Mouse (Mus musculus): Measurements from ENCODE around the gene Alkbh2. TPM values are rescaled to one million over a fixed set of nuclear protein-coding genes. Genes with fewer than 3 reads are reported as not detected.
A peak's percentile ranks its signal among the peaks of the same experiment; 100 is the strongest.

Gene Alkbh2
- polyA plus RNA-seq, 1 experiment from 2014 or later = 2.5 TPM

- Histone ChIP-seq H3K27ac (ENCODE audit: low read length) (no peak overlapping the region), H3K9ac (ENCODE audit: low read depth, low read length) (no peak overlapping the region), H3K4me1 (ENCODE audit: control insufficient read depth, low read depth, low read length) (peaks cover 4% of the 10 kb centered on the region), H3K9me3 (replicated peaks; ENCODE audit: control insufficient read depth, low read length) (no peaks in the 10 kb centered on the region), H3K4me3 (ENCODE audit: low read depth, low read length) (no peak overlapping the region), H3K4me2 (ENCODE audit: low read depth, low read length) (no peak overlapping the region), H3K36me3 (ENCODE audit: control insufficient read depth, insufficient read depth) (no peaks in the 10 kb centered on the region), H3K27me3 (ENCODE audit: control insufficient read depth, insufficient read depth, low read depth, low read length) (no peaks in the 10 kb centered on the region)
- ATAC-seq (ENCODE audit: low read depth) = no peak
- 66% methylated on average over 14 of the region's 14 CpGs for WGBS (ENCODE audit: insufficient replicate concordance)
Measured at GRCm38 (mm10) chr5:114147043-114147972, 19.3 kb upstream of the Alkbh2 start.

GRCm38 (mm10) chr5:114146028-114146888 is 18.2 kb upstream of the Alkbh2 start, which contains the start of gene Acacb:
TSS of gene Acacb (plus strand) at chr5:114146535.
- Histone ChIP-seq H3K36me3 (ENCODE audit: control insufficient read depth, insufficient read depth) (no peaks in the 10 kb centered on the region), H3K27me3 (ENCODE audit: control insufficient read depth, insufficient read depth, low read depth, low read length) (no peaks in the 10 kb centered on the region), H3K4me3 (ENCODE audit: low read depth, low read length) (no peak within 1 kb of the TSS), H3K4me1 (ENCODE audit: control insufficient read depth, low read depth, low read length) (peaks cover 4% of the 10 kb centered on the region), H3K9ac (ENCODE audit: low read depth, low read length) (no peak within 1 kb of the TSS), H3K9me3 (replicated peaks; ENCODE audit: control insufficient read depth, low read length) (no peaks in the 10 kb centered on the region), H3K4me2 (ENCODE audit: low read depth, low read length) (peak within 1 kb of the TSS; percentile 22; the same call in 1 of the 2 replicates), H3K27ac (ENCODE audit: low read length) (peak within 1 kb of the TSS; percentile 9)
- ATAC-seq (ENCODE audit: low read depth) = peak; percentile 87
- 33% methylated on average over 19 of the region's 19 CpGs for WGBS (ENCODE audit: insufficient replicate concordance)

- H3K27ac ChIP-seq (ENCODE audit: low read length) = peak overlapping the region; percentile 45; the same call in 1 of the 2 replicates
- WGBS (ENCODE audit: insufficient replicate concordance) = 63% methylated on average over 9 of the region's 9 CpGs
Measured at GRCm38 (mm10) chr5:114139175-114139574, 11.2 kb upstream of the Alkbh2 start.

GRCm38 (mm10) chr5:114138277-114139164 is 10.5 kb upstream of the Alkbh2 start:
- no peak overlapping the region for H3K4me3 ChIP-seq (ENCODE audit: low read depth, low read length)
- no peaks in the 10 kb centered on the region for H3K27me3 ChIP-seq (ENCODE audit: control insufficient read depth, insufficient read depth, low read depth, low read length)
- H3K9me3 ChIP-seq (replicated peaks; ENCODE audit: control insufficient read depth, low read length) = no peaks in the 10 kb centered on the region
- H3K9ac ChIP-seq (ENCODE audit: low read depth, low read length) = no peak overlapping the region
- H3K4me1 ChIP-seq (ENCODE audit: control insufficient read depth, low read depth, low read length) = peaks cover 16% of the 10 kb centered on the region
- H3K36me3 ChIP-seq (ENCODE audit: control insufficient read depth, insufficient read depth) = no peaks in the 10 kb centered on the region
- 76% methylated on average over 21 of the region's 21 CpGs for WGBS (ENCODE audit: insufficient replicate concordance)
- no peak overlapping the region for H3K4me2 ChIP-seq (ENCODE audit: low read depth, low read length)
- no peak for ATAC-seq (ENCODE audit: low read depth)
- H3K27ac ChIP-seq (ENCODE audit: low read length) = no peak overlapping the region

More at GRCm38 (mm10) chr5:114139175-114139574, 11.2 kb upstream of the Alkbh2 start:
- ATAC-seq (ENCODE audit: low read depth) = peak; percentile 75
- Histone ChIP-seq H3K9ac (ENCODE audit: low read depth, low read length) (no peak overlapping the region), H3K4me1 (ENCODE audit: control insufficient read depth, low read depth, low read length) (peaks cover 9% of the 10 kb centered on the region), H3K4me3 (ENCODE audit: low read depth, low read length) (no peak overlapping the region), H3K9me3 (replicated peaks; ENCODE audit: control insufficient read depth, low read length) (no peaks in the 10 kb centered on the region), H3K27me3 (ENCODE audit: control insufficient read depth, insufficient read depth, low read depth, low read length) (no peaks in the 10 kb centered on the region), H3K36me3 (ENCODE audit: control insufficient read depth, insufficient read depth) (no peaks in the 10 kb centered on the region), H3K4me2 (ENCODE audit: low read depth, low read length) (no peak overlapping the region)

- Histone ChIP-seq H3K27ac (ENCODE audit: low read length) (no peak overlapping the region), H3K36me3 (ENCODE audit: control insufficient read depth, insufficient read depth) (no peaks in the 10 kb centered on the region), H3K9ac (ENCODE audit: low read depth, low read length) (no peak overlapping the region), H3K9me3 (replicated peaks; ENCODE audit: control insufficient read depth, low read length) (no peaks in the 10 kb centered on the region), H3K4me2 (ENCODE audit: low read depth, low read length) (no peak overlapping the region), H3K4me1 (ENCODE audit: control insufficient read depth, low read depth, low read length) (peaks cover 21% of the 10 kb centered on the region), H3K4me3 (ENCODE audit: low read depth, low read length) (no peak overlapping the region), H3K27me3 (ENCODE audit: control insufficient read depth, insufficient read depth, low read depth, low read length) (no peaks in the 10 kb centered on the region)
- ATAC-seq (ENCODE audit: low read depth) = peak; percentile 38
- 80% methylated on average over 15 of the region's 15 CpGs for WGBS (ENCODE audit: insufficient replicate concordance)
Measured at GRCm38 (mm10) chr5:114137481-114138276, 9.7 kb upstream of the Alkbh2 start.

- Histone ChIP-seq H3K27ac (ENCODE audit: low read length) (no peak overlapping the region), H3K9ac (ENCODE audit: low read depth, low read length) (no peak overlapping the region), H3K36me3 (ENCODE audit: control insufficient read depth, insufficient read depth) (no peaks in the 10 kb centered on the region), H3K9me3 (replicated peaks; ENCODE audit: control insufficient read depth, low read length) (no peaks in the 10 kb centered on the region), H3K4me2 (ENCODE audit: low read depth, low read length) (no peak overlapping the region), H3K27me3 (ENCODE audit: control insufficient read depth, insufficient read depth, low read depth, low read length) (no peaks in the 10 kb centered on the region), H3K4me3 (ENCODE audit: low read depth, low read length) (no peak overlapping the region), H3K4me1 (ENCODE audit: control insufficient read depth, low read depth, low read length) (peaks cover 39% of the 10 kb centered on the region)
- 79% methylated on average over 10 of the region's 10 CpGs for WGBS (ENCODE audit: insufficient replicate concordance)
- no peak for ATAC-seq (ENCODE audit: low read depth)
Measured at GRCm38 (mm10) chr5:114135516-114135915, 7.5 kb upstream of the Alkbh2 start.

GRCm38 (mm10) chr5:114134091-114134534 is 6.1 kb upstream of the Alkbh2 start:
- Histone ChIP-seq H3K4me2 (ENCODE audit: low read depth, low read length) (no peak overlapping the region), H3K27ac (ENCODE audit: low read length) (no peak overlapping the region), H3K36me3 (ENCODE audit: control insufficient read depth, insufficient read depth) (no peaks in the 10 kb centered on the region)

More at GRCm38 (mm10) chr5:114134091-114134534, 6.1 kb upstream of the Alkbh2 start:
- ATAC-seq (ENCODE audit: low read depth) = peak; percentile 6
- no peaks in the 10 kb centered on the region for H3K27me3 ChIP-seq (ENCODE audit: control insufficient read depth, insufficient read depth, low read depth, low read length)
- H3K4me3 ChIP-seq (ENCODE audit: low read depth, low read length) = no peak overlapping the region
- no peaks in the 10 kb centered on the region for H3K9me3 ChIP-seq (replicated peaks; ENCODE audit: control insufficient read depth, low read length)
- 12% methylated on average over 6 of the region's 6 CpGs for WGBS (ENCODE audit: insufficient replicate concordance)
- H3K4me1 ChIP-seq (ENCODE audit: control insufficient read depth, low read depth, low read length) = peaks cover 45% of the 10 kb centered on the region
- no peak overlapping the region for H3K9ac ChIP-seq (ENCODE audit: low read depth, low read length)

Measured in liver, embryonic 16.5 days (tissue).